Mouse (Mus musculus) gastrocnemius, postnatal 25 days (tissue): ENCODE measurements around the gene Smchd1. TPM values are rescaled to one million over a fixed set of nuclear protein-coding genes. Genes with fewer than 3 reads are reported as not detected.
A peak's percentile ranks its signal among the peaks of the same experiment; 100 is the strongest.

Experiments used
- DNase-seq: peaks from one replicate; pipeline ENCODE4 v3.0.0; 2022
- total RNA-seq, 2 experiments: library from RNA; stranded (reverse); gene quantifications; 1 replicate in 1 of 2; 2 replicates in 1 of 2; pipeline ENCODE4 v1.2.3; 2021

The Smchd1 gene
- total RNA-seq, 2 experiments from 2014 or later = 10.0 to 10.2 TPM

GRCm38 (mm10) chr17:71309711-71310485 lies 165.2 kb downstream of the Smchd1 start:
- no peak for DNase-seq

DNA sequence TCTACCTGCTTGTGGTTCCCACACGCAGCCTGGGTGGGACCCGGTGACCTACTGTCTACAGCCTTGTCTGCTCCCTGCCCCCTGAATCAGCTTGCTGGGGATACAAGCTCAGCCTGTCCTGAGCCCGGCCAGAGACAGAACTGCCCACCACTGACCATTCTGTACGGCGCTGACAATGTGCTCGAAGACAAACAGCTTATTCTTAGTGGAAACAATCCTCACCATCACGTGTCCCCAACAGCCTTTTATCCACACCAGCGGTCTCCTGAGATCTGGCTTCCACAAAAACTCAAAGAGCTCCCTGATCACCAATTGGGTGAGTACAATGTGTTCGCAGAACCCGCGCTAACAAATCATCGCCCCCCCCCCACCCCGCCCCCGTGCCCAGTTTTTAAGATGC lies 166.0 kb downstream of the Smchd1 start:
- DNase-seq = no peak

- DNase-seq = no peak
These were observed 166.8 kb downstream of the Smchd1 start for GRCm38 (mm10) chr17:71308296-71308695.

DNA sequence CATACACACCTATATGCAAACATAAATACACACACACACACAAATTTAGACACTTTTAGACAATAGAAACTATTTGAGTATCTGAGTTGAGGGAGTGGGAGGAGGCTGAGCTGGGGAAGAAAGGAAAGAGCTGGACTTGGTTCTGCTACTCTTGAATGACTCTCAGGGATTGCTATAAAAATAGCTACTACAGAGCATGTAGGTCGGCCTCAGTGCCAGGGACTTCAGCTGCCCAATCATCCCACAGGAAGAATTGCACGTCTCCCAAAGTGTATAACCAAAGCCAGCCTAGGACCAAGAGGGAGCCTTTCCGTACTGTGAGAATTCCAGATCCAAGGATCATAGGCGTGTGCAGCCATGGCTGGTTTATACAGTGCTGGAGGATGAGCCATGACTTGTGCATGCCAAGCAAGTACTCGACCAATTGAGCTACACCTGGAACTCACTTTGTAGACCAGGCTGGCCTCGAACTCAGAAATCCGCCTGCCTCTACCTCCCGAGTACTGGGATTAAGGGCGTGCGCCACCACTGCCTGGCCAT lies 167.8 kb downstream of the Smchd1 start:
- DNase-seq = no peak

DNA sequence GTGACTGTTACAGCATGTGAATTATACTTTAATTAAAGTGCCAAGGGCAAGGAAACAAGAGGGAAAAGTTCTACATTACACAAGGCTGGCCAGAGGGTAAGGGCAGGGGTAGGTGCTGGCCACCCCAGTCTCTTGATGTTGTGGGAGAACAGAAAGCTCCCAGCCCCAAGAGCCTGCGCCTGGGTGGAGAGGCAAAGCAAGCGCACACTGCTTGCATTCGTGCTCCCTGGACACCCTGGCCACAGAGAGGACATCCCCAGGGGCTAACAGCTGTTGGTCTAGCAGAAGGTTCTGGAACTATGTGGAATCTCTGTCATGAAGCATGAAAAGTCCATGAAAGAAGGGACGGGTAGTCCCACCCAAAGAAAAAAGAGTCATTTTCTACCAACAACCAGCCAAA lies 168.4 kb downstream of the Smchd1 start:
- no peak for DNase-seq

DNA sequence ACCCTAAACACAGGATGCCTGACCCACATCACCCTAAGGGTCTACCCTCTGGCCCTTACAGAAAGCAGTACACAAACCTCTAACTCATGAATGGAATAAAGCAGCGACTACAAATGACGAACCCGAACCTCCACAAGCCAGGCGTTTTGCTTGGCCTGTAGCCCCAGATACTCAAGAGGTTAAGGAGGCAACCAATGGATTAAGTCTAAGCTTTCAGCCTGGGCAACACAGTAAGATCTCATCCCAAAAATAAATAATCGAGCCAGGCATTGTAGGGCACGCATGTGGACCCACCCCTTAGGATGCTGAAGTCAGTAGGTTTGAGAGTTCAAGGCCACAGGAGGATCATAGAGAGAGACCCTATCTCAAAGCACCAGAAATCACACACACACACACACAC lies 169.1 kb downstream of the Smchd1 start:
- no peak for DNase-seq

DNA sequence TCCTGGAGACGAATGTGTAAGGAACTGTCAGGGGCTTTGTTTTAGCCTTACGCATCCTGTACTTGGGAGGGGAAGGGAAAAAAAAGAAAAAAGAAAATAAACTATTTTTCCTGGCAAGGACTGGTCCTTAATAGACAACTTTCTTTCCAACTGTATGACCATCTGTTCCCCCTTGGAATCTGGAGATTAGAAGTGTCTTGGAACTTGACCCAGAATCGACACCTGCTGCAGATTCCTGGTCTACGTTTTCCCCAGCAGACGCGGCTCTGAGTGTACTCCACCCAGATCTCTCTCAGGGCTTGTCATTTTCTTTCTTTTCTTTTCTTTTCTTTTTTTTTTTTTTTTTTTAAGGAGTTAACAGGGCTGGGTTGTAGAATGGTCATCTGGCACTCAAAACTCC lies 171.7 kb downstream of the Smchd1 start:
- DNase-seq = peak; percentile 39

- DNase-seq = no peak
These were observed 173.7 kb downstream of the Smchd1 start for GRCm38 (mm10) chr17:71301413-71301812.

DNA sequence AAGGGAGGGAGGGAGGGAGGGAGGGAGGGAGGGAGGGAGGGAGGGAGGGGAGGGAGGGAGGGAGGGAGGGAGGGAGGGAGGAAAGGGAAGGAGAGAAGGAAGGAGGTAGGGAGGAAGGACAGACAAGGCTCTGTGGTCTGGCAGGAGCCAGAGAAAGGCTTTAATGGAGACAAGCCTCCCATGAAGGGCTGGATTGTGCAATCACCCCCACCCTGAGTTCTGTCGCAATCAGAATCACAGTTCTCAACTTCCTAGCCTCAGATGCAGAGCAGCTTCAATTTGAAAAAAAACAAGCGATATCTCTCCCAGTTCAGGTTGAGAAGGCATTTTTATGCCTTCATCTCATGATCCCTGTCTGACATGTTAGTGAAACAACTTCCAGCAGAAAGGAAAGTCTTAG lies 174.8 kb downstream of the Smchd1 start:
- peak; percentile 64 for DNase-seq

DNA sequence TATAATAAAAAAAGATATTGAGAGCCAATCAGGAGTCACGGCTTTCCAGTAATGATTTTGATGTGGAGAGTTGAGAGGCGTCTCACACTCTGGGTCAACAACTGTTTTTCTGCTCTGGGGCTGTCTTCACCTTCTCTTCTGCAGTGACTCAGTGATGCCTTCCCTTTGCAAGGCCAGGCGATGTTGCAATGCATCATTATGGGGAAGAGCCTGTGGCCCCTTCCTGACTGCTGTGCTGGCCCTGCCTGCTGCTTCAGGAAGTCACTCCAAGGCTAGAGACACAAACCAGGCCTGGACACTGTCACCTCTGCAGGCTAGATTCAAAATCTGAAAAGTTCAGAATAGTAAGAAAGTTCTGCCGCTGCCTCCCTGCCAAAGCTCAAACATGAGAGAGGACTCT lies 175.3 kb downstream of the Smchd1 start:
- DNase-seq = peak; percentile 29

- DNase-seq = no peak
These were observed 180.6 kb downstream of the Smchd1 start for GRCm38 (mm10) chr17:71294570-71294969.

Other genes starting within 250 kb of the Smchd1 start
- gene Emilin2, start 163.4 kb downstream of the Smchd1 start, total RNA-seq = 10 to 100 TPM in 1 of 2 experiments, 1 to 10 TPM in 1; 9.9 to 13.8 TPM
- under 1 TPM; 0.74 to 0.96 TPM for gene Gm4707, start 15.4 kb downstream of the Smchd1 start, total RNA-seq
- 1 to 10 TPM in 1 of 2 experiments, under 1 TPM in 1; 0.31 to 1.1 TPM for gene Ndc80, start 51.5 kb upstream of the Smchd1 start, total RNA-seq
- under 1 TPM; 0.13 to 0.33 TPM for gene Spdya, start 76.7 kb upstream of the Smchd1 start, total RNA-seq
- gene Wdr43, start 140.6 kb upstream of the Smchd1 start, total RNA-seq = 10 to 100 TPM; 21.2 to 28.4 TPM
- gene Togaram2, start 197.9 kb upstream of the Smchd1 start, total RNA-seq = 1 to 10 TPM; 2.3 to 6.4 TPM